Mouse (Mus musculus): ENCODE results near the gene Shpk.

DNA sequence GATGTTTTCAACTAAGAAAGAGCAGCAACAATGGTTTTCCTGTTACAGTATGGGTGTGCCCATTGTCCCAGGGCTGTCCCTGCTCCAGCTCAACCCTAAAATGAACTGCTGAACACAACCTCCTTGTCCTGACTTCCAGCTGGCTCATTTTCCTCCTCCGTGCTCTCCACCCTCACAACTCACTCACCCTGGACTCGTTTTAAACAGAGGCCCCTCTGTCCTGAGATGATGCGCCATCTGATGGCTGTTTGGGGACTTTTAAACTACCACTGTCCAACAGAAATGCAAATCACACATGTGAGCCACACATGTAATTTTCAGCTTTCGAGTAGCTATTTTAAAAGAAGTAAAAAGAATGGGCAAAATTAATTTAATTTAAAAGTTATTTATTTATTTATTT is 2.3 kb downstream of the Shpk start:
- TF ChIP-seq POLR2A (IDR thresholded peaks at IDR 0.05; ENCODE audit: borderline replicate concordance, extremely low read depth, low read depth, low read length) (no peak), CTCF (IDR thresholded peaks at IDR 0.05; ENCODE audit: insufficient read depth, low read length) (no peak)

Measured in lung, adult 2 months (tissue).